Mouse (Mus musculus): ENCODE data around the gene Trem1.

Gene Trem1

DNA sequence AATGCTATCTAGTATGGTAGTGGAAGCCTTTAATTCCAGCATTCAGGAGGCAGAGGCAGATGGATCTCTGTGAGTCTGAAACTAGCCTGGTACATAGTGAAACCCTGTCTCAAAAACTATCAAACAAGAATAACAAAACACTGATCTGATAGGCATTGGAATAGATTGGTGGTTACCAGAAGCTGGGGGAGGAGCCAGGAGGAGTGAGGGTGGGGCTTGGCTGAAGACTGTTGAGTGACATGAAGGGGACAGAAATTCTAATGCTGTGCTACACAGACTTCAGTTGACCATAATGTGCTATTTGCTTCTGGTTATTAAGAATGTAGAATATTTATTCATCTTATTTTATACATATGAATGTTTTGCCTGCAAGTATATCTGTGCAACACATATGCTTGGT, 35.7 kb downstream of the Trem1 start:
- no peak for DNase-seq

DNA sequence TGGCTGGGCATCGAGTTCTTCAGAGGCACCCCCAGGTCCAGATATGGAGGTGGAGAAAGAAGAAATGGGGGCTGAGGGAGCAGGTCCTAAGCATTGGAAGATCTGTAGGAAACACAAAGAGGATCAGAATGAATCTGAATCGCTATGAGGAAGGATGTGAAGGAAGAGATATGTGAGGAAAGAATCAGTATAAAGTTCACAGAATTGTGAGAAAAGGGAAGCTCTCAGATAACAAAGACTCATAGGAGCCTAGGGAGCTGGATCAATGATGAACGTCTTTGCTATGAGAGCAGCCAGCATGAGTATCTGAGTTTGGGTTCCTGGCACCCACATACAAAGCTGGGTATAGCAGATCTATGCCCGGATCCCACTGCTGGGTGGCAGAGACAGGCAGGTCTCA, 37.3 kb downstream of the Trem1 start:
- no peak for DNase-seq

DNA sequence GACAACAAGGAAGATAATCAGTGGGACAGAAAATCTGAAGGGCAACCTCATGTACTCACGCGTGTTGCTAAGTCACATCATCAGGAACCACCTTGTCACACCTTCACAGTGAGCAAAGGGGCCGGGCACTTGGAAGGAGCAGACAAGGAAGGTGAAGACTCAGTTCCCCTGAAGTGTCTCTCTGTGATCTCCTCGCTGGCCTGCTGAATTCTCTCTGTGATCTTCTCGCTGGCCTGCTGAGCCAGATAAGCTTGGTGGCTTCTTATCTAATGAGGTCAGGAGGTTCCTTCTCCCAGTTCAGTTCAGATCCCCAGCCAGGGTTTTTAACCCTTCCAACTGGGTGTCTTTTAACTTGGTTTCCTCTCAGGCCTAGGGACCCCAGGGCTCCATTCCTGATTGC, 39.6 kb downstream of the Trem1 start:
- DNase-seq, result no peak

DNA sequence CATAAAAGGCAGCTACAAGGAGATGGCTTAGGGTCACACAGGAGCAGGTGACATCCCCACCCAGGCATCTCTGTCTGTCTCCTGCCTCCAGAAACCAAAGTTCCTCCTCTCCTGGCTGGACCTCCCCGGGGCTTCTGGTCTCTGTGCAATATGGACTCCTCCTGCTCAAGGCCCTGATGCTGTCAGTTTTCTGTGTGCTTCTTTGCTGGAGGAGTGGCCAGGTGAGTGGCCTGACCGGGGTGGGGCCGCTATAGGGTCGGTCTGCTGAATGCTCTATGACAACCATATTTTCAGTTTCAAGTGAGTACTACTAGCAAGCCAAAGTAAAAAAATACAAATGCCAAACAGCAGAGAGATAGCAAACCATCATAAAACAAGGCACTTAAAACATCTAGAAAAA, 40.0 kb downstream of the Trem1 start:
- no peak for DNase-seq

DNA sequence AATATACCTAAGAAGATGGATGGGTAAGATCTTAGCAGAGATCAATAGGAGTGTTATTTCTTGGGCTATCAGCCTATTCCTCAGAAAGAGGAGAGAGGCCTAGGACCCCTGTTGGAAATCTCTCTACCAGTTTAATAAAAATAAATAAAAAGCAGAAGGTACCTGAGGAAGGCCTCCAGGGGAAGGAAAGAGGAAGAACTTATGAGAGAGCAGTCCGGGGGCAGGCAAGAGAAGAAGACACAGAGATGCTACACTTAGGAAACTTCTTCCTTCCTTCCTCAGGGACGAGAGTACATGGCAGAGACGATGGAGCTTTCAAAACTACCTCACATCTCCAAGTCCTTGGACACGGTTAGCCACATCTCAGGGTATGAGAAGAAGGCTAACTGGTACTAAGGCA, 41.5 kb downstream of the Trem1 start:
- no peak for DNase-seq

DNA sequence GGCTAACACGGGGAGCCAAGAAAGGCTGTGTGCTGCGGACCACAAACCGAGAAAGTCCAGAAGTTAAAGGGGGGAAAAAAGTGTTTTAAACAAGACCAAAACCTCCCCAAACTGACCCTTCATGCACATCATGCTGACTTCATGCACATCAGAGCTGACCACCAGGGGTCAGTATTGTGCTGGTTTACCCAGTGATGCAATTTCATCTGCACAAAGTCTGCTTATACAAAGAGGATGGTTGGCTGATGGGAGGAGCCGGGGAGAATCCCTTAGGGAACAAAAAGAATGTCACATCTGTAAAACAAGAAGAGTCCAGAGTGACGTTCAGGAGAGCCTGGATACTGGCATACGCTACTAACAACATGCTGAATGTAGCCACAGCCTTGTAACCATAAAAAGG, 42.3 kb downstream of the Trem1 start:
- peak; percentile 56 for DNase-seq

DNA sequence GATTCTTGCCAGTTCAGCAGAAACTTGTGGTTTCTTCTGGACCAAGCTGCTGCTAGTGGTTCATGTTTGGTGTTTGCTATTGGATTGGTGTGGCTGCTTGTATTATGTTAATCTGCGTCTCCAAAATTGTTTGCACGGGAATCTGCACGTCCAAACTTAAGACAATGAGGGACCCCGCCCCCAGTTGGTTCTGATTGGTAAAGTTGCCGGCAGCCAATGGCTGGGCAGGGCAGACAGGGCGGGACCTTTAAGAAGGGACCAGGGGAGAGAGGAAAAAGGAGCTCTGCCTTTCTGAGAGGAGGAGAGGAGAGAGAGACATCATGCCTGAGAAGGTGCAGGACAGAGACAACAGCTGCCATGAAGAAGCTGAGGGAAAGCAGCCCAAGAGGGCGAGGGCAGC, 43.2 kb downstream of the Trem1 start:
- DNase-seq, result no peak

- DNase-seq, result no peak
Measured at GRCm38 (mm10) chr17:48278381-48278780, 45.8 kb downstream of the Trem1 start.

- DNase-seq, result no peak
Measured at GRCm38 (mm10) chr17:48279002-48279401, 46.4 kb downstream of the Trem1 start.

- no peak for DNase-seq
Measured at GRCm38 (mm10) chr17:48280943-48281738, 48.6 kb downstream of the Trem1 start.

DNA sequence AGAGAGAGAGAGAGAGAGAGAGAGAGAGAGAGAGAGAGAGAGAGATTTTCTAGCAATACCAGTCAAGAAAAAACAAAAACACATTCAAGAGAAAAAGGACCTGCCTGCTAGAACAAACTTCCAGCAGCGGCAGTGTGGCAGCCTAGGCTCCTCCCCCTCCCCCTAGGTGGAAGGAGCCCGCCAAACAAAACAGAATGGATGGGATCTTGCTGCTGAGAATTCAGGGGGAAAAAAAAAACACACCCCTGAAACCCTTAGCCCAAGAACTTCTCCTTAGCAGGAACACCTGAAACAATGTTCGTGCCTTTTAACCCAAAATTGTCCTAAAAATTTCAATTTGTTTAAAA, 49.1 kb downstream of the Trem1 start:
- no peak for DNase-seq

DNA sequence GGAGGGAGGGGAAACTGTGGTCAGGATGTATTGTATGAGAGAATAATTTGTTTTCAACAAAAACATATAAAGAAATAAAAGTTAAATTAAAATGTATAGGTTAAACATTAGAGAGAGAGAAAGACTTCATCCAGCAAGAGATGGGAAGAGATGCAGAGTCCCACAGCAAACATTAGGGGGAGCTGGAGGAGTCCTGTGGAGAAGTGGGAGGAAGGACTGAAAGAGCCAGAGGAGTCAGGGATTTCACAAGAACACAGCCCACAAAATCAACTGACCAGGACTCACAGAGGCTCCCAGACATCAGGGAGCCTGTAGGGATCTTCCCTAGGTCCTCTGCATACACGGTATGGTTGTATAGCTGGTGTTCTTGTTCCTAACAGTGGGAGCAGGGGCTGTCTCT, 54.2 kb downstream of the Trem1 start:
- no peak for DNase-seq

- no peak for DNase-seq
Measured at GRCm38 (mm10) chr17:48287276-48287675, 54.7 kb downstream of the Trem1 start.

GRCm38 (mm10) chr17:48293500-48294194, 61.1 kb downstream of the Trem1 start:
- DNase-seq, result no peak

Measured in cerebellum, adult 8-10 months (tissue).